Comparison of ENCODE assay signal across 18 mouse cellular contexts in genomic region chr5:52871986-52872385, GRCm38 (mm10). TPM values are rescaled to one million over a fixed set of nuclear protein-coding genes. Genes with fewer than 3 reads are reported as not detected.
DNase-seq lines count a peak whose midpoint lies in the region; TF ChIP-seq lines count a peak whose summit lies in the region.
"Had no signal": no experiment of that assay in that cellular context is flagged by ENCODE, and none has a peak within 500 bp of the region (broad histone marks: within the 10 kb centered on the region; RNA-seq: fewer than 3 reads in every experiment).

No protein-coding gene starts in this region.

- intact Hi-C loops in heart, postnatal 25 days (cut with DNase I): no loop called here

- peak; percentile 82 for DNase-seq in heart, adult 11 months
- no peak for DNase-seq in heart, postnatal 25 days (ENCODE audit: low spot score)
- peak; percentile 14 to 23 for DNase-seq in thymus, postnatal 10 days (ENCODE audit: low spot score in 2 of 2)
- peak; percentile 52 for DNase-seq in thymus, postnatal 4 days
- DNase-seq in kidney, postnatal 10 days: no peak
- DNase-seq in layer of hippocampus, adult 9-10 months (ENCODE audit: low spot score): no peak
- DNase-seq: adrenal gland, postnatal 10 days; B cell, adult 2 months; cerebellum, adult 11-12 months; cerebellum, adult 9-11 months; cerebellum, postnatal 36 days; gastrocnemius, postnatal 10 days; heart, postnatal 36 days had no signal

- no peaks in the 10 kb centered on the region for H3K9me3 ChIP-seq in E14TG2a.4 (ENCODE audit: low read length)
- H3K9me3 ChIP-seq: embryonic facial prominence, embryonic 13.5 days; forebrain, embryonic 12.5 days; heart, embryonic 12.5 days; hindbrain, embryonic 13.5 days had no signal

- peaks cover 20% of the 10 kb centered on the region for H3K36me3 ChIP-seq in E14TG2a.4 (ENCODE audit: insufficient read depth, low read length)

- H3K4me3 ChIP-seq in E14TG2a.4 (replicated peaks; ENCODE audit: low read length): peak overlapping the region; percentile 51
- H3K4me3 ChIP-seq: embryonic facial prominence, embryonic 13.5 days; forebrain, embryonic 12.5 days; heart, embryonic 12.5 days; hindbrain, embryonic 13.5 days had no signal

- TF ChIP-seq CTCF in E14TG2a.4 (conservative IDR thresholded peaks at IDR 0.05; ENCODE audit: low read length): no peak

- peaks cover 6% of the 10 kb centered on the region; the same call in 1 of the 2 replicates for H3K27me3 ChIP-seq in E14TG2a.4 (ENCODE audit: insufficient read depth, low read length)
- H3K27me3 ChIP-seq: embryonic facial prominence, embryonic 13.5 days; forebrain, embryonic 12.5 days; heart, embryonic 12.5 days; hindbrain, embryonic 13.5 days had no signal

- peaks cover 7% of the 10 kb centered on the region; the same call in 1 of the 2 replicates for H3K4me1 ChIP-seq in E14TG2a.4 (replicated peaks; ENCODE audit: low read depth, low read length)
- H3K4me1 ChIP-seq: embryonic facial prominence, embryonic 13.5 days; forebrain, embryonic 12.5 days had no signal

RNA-seq across cellular contexts. Expression of gene Anapc4, which starts 38.2 kb away (rescaled TPM):
- 10 to 100 TPM; 38.4 to 39.5 TPM for total RNA-seq in heart, postnatal 25 days (2021)

Comparison
In these comparisons a context has a peak if more than half of its experiments do, and no peak if none do; other contexts are left out.
1. DNase-seq: peak in heart, adult 11 months (single experiment), thymus, postnatal 10 days (2 of 2) and thymus, postnatal 4 days (single experiment); none in heart, postnatal 25 days (single experiment), kidney, postnatal 10 days (single experiment) and layer of hippocampus, adult 9-10 months (single experiment).